Mouse (Mus musculus): ENCODE data around the gene Ttc41.
"Not testable (repeated sequence)": the region's sequence is repeated elsewhere in the genome, so short reads cannot be mapped to it uniquely, and the experiment has no call there.

The Ttc41 gene

GRCm38 (mm10) chr10:86705318-86705921 is at the start of gene Ttc41, which contains the start of gene Hsp90b1:
Ttc41 (plus strand) TSS chr10:86705811.
Hsp90b1 (minus strand) TSS chr10:86705509.
- peak; percentile 99 to 100 for DNase-seq

DNA sequence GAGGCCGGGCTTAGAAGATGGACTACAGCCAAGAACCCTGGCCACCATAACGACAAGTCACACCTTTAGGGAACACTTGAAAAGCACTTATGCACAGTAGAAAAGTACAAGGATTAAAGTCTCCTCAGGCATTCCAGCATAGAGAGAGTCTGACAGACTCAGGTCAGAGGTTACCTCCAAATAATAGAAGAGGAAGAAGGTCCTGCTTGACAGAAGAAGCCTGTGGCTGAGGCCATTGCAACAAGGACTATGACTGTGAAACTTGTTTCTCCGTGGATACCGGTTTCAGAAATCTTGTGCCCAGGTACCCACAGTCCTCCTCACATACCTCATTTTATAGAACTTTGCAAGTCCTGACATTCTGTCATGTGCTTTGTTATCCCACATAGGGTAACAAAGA is 35.1 kb upstream of the Ttc41 start:
- DNase-seq: not testable (repeated sequence)

DNA sequence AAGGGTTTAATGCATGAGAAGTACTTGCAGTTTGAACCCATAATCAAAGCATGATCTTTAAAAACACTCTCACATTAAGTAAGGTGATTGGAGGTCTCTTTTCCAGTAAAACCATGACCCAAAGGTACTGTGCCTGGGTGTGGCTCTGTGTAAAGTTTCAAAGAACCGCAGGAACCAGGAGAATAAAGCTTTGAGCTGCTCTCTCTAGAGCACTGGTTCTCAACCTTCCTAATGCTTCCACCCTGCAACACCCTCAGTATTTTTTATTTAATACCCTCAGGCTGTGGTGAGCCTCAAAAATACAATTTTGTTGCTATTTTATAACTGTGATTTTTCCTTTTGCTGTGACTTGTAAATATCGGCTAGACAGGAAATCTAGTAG is 20.8 kb upstream of the Ttc41 start:
- DNase-seq: not testable (repeated sequence)

DNA sequence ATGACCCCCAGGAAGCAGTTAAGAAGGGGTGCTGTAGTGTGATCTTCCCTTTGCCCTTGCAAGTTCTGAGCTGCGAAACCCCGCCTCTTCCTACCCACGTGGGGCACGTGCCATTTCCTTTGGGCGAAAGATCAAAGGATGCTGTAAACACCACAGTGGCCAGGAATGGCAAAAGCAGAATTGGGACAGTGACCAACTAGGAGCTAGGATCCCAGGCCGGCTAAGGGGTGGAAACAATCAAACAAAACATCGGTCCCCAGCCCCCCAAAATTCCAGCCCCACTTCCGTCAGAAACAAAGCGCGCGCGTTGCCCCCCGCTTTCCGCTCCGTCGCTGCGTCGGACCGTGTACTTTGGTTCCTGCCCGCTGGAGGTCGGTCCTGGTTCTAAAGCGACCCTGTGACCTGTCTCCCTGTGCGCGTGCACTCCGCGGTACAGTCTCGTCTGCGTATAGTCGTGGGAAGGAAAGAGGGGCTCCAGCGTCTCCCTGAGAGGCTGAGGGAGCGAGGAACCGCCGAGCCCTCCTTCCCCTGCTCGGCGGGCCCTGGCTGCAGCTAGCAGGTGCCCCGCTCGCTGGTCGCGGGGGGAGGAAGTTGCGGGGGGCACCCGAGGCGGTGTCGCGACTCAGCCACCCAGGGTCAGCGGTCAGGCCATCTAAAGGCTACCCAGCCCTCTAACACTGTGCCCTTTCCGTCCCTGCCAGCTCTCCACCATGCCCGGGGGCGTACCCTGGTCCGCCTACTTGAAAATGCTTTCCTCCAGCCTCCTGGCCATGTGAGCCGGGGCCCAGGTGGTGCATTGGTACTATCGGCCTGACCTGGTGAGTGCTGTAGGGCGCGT is 20.2 kb upstream of the Ttc41 start:
- peak; percentile 77 to 87 for DNase-seq

DNA sequence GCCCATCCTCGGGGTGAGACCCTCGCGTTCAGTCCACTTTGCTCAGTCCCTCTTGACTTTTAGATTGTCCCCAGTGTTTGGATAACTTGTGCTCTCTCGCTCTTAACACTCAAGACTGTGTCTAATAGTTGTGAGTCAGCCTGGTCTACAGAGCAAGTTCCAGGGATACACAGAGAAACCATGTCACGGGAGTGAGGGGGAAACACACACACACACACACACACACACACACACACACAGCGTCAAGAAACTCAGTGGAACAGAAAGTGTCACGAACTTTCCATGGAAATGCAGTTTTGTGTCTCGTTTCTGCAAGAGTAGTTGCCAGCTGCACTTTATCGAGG is 19.6 kb upstream of the Ttc41 start:
- not testable (repeated sequence) for DNase-seq

DNA sequence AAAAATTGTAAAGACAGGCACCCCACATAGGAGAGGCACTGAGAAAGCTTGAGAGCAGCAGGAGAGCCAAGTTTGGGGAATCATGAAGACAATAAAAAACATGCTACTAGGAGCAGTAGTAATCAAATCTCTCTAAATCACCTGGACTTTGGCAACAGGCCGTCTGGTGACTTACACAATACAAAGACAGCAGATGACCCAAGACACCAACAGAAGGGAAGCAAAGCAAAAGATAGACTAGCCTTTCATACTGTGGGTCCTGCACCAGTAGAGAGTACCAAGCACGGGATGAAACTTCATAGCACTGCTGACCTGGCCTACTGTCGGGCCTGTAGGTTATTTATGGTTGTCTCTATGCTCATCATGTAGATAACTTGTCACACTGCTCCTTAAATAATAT is 5.4 kb upstream of the Ttc41 start:
- DNase-seq: no peak

DNA sequence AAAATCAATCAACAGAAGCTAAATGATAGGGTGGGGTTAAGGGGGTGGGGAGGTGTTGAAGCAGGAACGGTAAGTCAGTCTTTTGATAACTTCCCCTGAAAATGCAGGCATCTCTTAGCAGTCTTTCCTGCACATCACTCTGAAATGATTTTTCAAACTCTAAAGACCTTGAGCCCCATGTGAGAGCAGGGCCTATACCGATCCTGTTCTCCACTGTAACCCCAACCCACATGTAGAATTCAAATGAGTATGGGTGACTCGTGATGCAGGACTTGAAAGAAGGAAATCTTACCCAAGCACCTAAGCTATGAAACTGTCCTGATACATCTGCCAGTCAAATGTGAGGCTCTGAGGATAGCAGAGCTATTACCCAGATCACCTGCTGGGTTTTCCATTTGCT is 4.6 kb upstream of the Ttc41 start:
- DNase-seq: no peak

DNA sequence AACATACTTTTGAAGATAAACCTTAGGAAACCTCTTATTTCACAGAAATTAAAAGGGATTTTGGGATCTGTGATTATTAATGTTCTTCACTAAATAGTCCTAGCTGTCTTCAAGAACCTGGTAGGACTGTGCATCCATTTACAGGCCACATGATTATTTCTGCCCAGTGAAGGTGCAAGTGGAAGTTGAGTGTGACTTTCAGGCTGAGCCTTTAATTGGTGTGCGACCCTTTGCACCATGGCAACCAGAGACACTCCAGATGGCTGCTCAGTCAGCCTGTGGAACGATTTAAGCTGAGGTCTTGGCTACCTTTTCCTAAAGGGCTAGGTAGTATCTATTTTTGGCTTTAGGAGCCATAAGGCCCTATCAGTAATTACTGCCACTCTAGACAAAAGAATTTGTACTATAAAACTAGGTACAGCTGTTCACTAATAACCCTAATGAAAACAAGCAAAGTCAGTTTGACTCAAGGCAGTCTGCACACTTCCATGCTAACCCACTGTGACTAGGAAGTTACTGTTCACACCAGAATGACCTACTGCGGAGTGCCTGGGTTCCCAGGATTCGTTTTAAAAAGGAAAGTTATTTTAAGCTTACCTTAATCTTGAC is 3.2 kb upstream of the Ttc41 start:
- no peak for DNase-seq

DNA sequence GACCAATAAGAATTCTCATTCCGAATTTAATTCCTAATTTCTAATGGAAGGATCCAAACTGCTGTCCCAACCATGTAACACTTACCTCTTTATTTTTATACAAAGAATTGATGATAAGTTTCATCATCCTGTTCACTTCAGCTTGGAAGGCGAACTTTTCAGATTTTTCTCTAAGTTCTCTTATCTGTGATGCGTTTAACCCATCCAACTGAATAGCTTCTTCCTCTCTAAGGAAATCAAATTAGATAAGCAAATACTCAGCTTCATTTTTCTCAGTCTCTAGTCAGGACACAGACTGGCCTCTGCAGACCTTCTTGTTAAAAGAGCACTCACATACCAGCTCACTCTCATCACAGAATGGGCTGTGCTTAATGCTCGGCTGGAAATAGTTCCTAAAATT is 2.2 kb upstream of the Ttc41 start:
- no peak for DNase-seq

- DNase-seq: no peak
Observed at GRCm38 (mm10) chr10:86704141-86704540, 1.5 kb upstream of the Ttc41 start.

- peak; percentile 22 to 56 for DNase-seq
Observed at GRCm38 (mm10) chr10:86704589-86705191, 921 bp upstream of the Ttc41 start.

DNA sequence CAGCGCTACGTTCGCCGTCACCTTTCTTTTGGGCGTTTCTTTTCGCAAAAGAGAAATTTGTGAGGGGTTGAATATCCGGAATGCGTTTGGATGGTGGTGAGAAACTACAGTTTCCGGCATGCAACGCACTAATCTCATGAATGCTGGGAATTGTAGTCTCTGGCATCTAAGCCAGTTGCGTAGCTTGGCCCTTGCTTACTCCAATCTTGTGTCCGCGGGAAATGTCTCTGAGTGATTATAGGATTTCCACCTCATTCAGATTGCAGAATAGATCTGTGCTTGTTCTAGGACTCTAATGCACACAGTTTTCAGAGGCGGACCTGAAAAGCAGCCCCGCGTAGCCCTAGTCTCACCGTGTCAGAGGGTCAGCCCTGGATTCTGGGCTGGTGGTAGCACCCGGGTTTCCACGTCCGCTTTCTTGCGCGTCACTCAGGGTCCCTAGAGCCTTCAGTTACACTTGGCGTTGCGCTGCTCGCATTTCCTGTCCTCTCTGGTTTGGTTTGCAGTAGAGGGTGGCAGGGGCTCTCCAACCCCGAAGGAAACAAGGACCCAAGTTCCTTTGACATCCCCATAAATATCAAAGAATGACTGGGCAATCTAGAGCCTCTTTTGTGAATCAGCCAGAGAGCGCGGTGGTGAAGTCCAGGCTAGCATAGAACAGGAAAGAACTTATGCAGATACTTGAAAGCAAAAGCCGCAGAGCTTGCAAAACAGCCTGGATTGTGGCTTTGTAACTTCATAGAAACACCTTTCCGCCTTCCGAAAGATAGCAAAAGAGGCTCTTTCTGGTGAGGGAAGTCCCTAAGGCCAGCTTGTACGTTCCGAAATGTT is 526 bp downstream of the Ttc41 start:
- peak; percentile 82 to 85 for DNase-seq

DNA sequence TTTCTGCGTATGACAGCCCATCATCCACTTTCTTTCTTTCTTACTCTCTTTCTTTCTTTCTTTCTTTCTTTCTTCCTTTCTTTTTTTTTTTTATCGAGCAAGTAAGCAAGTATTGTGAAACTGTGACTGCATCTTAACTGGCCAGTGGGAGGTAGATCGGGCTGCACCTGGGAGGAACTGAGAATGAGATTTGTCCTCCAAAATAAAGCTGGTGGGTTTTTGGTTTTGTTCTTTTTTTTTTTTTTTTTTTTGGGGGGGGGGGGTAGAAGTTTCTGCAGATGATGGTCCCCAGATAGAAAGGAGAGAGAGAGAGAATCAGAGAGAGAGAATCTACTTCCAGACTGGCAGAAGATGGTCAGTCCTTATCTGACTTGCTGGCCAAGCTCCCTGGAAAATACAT is 1.5 kb downstream of the Ttc41 start:
- DNase-seq: no peak

DNA sequence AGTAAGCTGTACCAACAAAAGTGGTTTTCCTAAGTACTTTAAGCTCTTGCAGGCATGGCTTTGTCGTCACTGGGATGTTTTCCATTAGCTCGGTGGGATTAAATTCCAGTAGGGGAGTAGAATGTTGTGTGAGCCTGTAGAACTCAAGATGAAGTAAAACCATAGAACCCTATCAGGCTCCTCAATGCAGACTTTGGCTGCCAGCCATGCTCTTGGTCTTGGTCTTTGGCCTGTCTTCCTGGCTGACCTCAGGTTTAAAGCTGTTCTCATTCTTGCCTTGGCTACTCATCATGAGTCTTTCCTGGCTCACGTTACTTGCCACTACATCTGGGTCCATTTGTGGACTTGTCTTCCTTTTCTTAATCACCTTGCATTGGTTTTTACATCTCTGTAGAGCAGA is 6.5 kb downstream of the Ttc41 start:
- DNase-seq: peak; percentile 82 to 87

GRCm38 (mm10) chr10:86727548-86727980 is 22.0 kb downstream of the Ttc41 start:
- peak; percentile 27 to 61 for DNase-seq

DNA sequence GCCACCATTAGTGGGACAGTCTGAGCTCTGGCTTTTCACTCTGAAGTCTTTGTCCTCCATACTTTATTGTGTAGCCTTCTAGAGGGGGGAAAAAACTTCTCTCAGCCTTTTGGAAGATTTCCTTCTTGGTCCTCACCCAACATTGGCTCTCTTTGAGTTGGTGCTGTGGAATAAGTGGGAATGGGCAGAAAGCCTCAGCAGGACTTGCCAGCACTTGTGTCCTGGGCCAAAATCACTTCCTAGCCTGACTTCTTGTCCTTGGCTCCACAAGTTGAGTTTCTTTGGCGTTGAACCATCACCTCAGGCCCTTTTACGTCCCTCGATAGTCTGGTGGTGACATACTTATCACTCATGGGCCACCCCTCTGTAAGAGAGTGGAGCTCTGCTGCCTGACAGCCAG is 22.6 kb downstream of the Ttc41 start:
- DNase-seq: no peak

DNA sequence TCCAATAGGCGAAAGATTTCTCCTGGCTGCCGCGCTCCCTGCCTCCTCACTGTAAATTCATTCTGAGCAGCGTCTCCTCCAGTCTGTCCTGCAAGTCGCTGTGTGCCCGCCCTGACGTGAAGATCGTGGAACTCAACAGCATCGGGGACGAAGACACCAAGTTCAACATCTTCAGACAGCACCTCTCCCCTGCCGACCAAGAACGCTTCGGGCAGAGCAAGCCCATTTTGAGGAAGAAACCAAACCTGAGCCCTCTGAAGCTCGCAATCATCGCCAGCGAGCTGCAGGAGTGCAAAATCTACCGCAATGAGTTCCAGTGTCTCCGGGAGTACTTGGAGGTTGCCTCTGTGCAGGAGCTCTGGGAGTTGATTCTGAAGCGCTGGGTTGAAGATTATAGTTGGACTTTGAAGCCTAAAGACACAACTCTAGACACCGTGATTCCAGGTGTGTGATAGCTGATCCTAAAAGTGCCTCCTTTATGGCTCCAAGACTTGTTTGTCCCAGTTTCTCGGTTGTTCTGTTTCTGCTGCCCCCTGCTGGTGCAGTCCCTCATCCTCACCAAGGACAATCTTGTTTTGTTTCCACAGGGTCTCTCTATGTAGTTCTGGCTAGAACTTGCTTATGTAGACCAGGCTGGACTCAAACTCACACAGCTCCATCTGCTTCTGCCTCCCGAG is 25.4 kb downstream of the Ttc41 start:
- DNase-seq: peak; percentile 85 to 95

GRCm38 (mm10) chr10:86731500-86731863 is 25.9 kb downstream of the Ttc41 start:
- DNase-seq: no peak

DNA sequence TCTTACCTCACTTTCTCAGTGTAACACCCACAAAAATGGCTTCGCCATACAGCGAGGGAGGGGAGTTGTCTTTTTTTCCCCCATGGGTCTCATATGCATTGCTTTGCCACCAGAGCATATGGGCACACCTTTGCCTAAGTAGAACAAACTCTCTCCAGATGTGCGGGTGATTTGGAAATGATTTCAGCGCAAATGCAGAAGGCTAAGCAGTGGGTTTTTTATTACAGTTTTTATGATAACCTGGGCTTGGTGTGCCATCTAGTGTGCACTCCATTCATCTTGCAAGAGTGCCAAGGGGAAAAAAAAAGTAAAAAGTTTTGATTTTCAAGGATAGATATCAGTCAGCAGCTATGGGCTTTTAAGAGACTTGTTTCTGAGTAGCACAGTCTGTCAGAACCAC is 29.4 kb downstream of the Ttc41 start:
- no peak for DNase-seq

DNA sequence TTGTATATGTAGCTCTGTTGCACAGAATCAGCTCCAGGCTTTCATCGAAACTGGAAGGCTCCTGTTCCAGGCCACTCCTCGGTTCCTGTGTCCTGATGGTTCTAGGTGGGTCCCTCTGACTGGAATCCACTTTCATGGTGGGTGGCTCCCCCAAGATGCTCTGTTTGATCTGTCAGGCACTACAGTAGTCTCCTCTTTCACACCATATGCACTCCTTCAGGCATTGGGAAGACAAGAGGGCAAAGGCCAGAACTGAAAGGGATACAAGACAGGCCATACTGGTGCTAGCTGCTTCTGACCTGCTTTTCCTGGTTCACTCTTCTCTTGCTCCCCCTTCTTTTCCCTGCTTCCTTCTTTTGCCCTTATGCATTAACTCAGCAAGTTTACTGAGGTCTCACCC is 37.3 kb downstream of the Ttc41 start:
- DNase-seq: no peak

DNA sequence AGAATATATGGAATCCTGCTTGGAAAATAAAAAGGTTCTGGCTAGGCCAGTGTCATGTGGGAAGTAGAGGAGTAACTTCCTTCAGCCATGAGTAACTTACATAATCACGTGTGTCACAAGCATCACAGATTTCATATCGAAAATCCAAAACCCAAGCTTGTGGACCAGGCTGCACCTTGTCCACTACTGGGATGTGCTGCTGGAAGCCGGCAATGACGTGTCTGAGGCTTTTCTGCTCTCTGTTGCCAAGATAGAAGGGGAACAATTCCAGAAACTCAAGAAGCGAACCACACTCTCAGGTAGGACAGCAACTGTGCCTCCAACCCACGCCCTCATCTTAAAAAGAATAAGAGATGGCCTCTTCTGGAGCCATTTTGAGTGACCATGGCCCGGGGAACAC is 38.7 kb downstream of the Ttc41 start:
- no peak for DNase-seq

DNA sequence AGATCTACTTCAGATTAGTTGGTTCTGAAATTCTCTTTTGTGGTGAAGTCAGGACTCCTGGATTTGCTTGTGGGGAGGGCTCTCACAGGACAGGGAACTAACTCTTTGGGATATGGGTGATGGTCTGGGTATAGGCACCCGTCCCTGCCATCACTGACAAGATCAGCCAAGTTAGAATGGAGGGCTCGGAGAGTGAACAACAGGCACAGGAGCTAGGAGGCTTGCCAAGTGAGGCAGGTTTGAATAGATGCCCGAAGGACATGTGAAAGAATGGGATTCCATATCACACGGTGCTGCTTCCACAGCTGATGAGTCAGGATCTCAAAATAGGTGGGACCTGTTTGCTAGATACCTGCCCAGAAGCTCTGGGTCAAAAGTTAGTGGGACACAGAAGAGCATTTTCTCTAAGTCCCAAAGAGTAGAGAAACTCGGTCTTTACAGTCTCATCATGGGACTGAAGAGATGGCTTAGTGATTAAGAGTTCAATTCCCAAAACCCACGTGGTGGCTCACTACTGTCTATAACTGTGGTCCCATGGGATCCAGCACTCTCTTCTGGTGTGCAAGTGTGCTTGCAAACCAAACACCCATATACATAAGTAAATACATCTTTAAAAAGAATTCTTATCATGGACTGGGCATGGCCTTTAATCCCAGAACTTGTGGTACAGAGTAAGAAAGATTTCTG is 50.3 kb downstream of the Ttc41 start:
- DNase-seq: no peak

Data from kidney, postnatal 25 days (tissue).